Mouse (Mus musculus) cortical plate, adult 2 months (tissue): Measurements from ENCODE around the gene Ndst2.

Source experiments
- CTCF ChIP-seq: fragments of 200-500 bp; IDR thresholded peaks from 2 replicates; pipeline ENCODE4 v1.5.1; 2011; ENCODE audit warnings: mild to moderate bottlenecking, control low read depth, low read length; ENCODE audit not compliant: insufficient read depth; ENCODE audit errors: extremely low read depth
- POLR2A ChIP-seq: fragments of 200-500 bp; IDR thresholded peaks from 2 replicates; pipeline ENCODE4 v1.6.1; 2011; ENCODE audit warnings: mild to moderate bottlenecking, low read length, control low read depth; ENCODE audit not compliant: insufficient read depth; ENCODE audit errors: extremely low read depth

DNA sequence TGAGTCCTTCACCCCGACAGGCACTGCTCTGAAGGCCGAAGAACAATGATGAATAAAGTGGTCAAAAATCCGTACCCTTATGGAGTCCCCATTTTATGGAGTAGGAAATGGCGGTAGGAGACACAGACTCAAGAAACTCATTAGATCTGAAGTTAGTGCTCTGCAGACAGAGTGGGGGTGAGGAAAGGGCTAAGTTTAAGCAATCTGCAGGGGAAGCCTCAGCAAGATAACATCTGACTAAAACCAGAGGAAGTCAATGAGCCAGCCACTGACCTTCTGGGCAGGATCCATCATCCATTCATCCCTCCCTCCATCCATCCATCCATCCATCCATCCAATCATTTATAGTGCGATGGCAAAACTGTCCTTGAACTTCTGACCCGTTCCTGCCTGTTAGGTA is 49.2 kb upstream of the Ndst2 start:
- no peak for TF ChIP-seq POLR2A
- no peak for TF ChIP-seq CTCF
